Mouse (Mus musculus): ENCODE data around the gene Tmem60. TPM values are rescaled to one million over a fixed set of nuclear protein-coding genes. Genes with fewer than 3 reads are reported as not detected.

The Tmem60 gene
- total RNA-seq, 2 experiments from 2014 or later, result 21.5 to 24.8 TPM

DNA sequence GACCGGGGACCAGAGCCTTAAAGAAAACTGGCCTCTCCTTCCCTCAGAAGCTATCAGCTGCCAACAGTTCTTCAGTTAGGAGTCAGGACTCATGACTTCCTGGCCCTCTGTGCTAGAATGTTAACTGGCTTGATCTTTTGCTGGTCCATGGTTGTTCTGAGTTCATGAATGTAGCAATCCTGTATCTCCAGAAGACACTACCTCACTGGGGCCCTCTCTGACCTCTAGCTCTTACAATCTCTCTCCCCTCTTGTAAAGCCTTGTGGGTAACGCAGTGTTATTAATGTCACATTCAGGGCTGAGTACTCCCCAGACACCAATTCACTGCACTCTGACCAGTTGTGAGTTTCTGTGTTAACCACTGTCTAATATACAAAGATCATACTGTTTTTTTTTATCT is 22.7 kb downstream of the Tmem60 start:
- DNase-seq (ENCODE audit: low spot score in 2 of 2), result no peak
- intact Hi-C loops (cut with DNase I), result no loop called here

GRCm38 (mm10) chr5:20905437-20905836 is 23.4 kb downstream of the Tmem60 start:
- intact Hi-C loops (cut with DNase I), result no loop called here
- DNase-seq (ENCODE audit: low spot score in 2 of 2), result no peak

DNA sequence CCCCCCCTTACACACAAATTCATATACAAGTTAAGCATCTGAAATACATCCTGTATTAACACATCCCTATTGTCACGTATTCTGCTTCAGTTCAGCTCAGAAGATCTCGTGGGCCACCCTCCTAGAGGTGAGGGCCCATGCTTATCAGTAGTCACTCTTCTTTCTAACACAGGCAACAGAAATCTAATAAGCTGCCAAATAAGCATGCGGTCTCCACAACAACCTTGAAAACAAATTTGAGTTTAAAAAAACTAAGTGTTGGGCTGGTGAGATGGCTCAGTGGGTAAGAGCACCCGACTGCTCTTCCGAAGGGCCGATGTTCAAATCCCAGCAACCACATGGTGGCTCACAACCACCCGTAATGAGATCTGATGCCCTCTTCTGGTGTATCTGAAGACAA is 24.2 kb downstream of the Tmem60 start:
- intact Hi-C loops (cut with DNase I), result no loop called here
- no peak for DNase-seq (ENCODE audit: low spot score in 2 of 2)

DNA sequence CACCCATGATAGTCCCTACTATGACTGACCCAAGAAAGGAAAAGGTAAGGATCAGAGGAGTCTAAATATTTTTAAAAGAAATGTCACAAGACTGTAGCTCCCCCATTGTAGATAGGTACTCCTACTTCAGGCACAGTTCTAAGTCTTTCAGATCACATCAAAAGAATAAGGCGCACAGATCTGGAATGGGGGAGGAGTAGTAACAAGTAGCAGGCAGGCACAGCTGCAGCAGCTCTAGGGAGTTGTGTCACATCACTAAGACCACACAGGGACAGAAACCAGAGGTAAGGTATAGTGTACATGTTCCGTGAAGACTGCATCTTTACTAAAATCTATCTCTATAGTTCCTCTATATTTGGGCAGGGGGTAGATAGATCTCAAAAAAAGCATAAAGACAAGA is 29.8 kb downstream of the Tmem60 start:
- intact Hi-C loops (cut with DNase I), result loop anchor here (5.0 to 10.0 kb wide), 2 partner anchors 41 to 143 kb away; partner anchors contain the start of gene Ptpn12
- no peak for DNase-seq (ENCODE audit: low spot score in 2 of 2)

DNA sequence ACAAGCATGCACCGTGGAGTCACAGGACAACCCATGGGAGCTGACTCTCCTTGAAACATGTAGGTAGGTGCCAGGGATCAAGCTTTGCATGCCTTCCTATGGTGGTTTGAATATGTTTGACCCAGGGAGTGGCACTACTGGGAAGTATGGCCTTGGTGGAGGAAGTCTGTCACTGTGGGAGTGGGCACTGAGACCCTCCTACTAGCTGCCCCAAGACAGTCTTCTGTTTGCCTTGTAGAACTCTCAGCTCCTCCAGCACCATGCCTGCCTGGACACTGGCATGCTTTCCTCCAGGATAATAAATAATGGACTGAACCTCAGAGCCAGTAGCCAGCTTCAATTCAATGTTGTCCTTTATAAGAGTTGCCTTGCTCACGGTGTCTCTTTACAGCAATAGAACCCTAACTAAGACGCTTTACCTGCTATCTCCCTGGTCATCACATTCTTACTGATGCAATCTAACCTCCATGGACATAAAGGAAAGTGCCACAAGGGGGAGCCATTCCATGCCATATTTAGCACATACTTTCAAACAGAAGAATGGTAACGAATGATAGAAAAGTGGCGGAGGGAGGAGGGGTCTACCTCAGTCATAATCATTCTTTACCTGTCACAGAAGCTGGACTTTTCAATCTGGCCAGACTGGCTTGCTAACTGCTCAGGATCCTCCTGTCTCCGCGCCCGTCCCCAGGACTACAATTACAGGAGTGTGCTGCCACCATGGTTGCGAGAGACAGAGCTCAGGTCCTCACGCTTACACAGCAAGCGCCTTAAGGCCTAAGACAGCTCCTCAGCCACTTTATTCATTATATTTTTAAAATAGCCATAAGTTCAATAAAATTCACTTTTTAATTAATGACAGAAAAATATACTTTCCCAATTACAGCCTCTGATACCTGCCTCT is 31.6 kb downstream of the Tmem60 start:
- intact Hi-C loops (cut with DNase I), result loop anchor here (5.0 to 10.0 kb wide), 2 partner anchors 39 to 141 kb away; partner anchors contain the start of gene Ptpn12
- peak; percentile 35 to 54 for DNase-seq (ENCODE audit: low spot score in 2 of 2)

- DNase-seq (ENCODE audit: low spot score in 2 of 2), result no peak
- intact Hi-C loops (cut with DNase I), result loop anchor here (10.0 kb wide), 1 partner anchor 136 kb away; the partner anchor contains the start of gene Ptpn12
Measured at GRCm38 (mm10) chr5:20918967-20919366, 37.0 kb downstream of the Tmem60 start.

DNA sequence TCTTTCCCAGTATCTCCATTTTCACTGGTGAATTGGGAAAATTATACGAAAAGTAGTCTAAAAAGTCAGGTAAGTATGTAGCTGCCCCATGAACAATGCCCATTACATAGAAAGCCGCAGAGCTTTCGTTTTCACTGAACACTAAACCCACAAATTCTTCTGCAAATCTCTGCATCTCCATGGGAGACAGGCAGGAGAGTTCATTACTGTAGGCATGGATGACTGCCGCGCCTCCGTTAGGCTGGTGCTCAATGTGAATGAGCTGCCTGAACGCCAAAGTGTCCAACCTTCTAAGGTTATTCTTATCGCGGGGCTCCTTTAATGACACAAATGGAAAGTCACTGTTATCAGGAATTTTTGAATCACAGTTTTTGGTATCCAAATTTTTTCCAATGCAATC is 37.6 kb downstream of the Tmem60 start:
- no peak for DNase-seq (ENCODE audit: low spot score in 2 of 2)
- intact Hi-C loops (cut with DNase I), result loop anchor here (10.0 kb wide), 1 partner anchor 135 kb away; the partner anchor contains the start of gene Ptpn12

DNA sequence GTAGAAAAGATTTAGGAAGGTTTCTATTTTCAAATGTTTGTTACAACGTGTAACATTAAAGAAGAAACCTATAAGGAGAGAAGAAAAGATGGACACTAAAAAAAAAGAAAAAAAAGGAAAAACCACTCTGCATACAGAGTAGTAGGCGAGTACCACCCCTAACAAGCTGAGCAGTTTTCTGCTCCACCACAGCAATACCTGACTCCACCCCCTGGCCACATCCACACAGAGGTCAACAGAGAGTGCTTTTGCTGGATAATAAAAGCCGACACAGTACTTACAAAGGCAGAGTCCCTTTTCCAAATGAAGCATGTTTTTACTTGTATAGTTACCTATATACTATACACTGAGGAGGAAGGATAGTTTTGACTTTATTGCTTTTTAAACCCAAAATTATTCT is 42.6 kb downstream of the Tmem60 start:
- intact Hi-C loops (cut with DNase I), result no loop called here
- no peak for DNase-seq (ENCODE audit: low spot score in 2 of 2)

GRCm38 (mm10) chr5:20925451-20925850 is 43.5 kb downstream of the Tmem60 start:
- intact Hi-C loops (cut with DNase I), result no loop called here
- no peak for DNase-seq (ENCODE audit: low spot score in 2 of 2)

- intact Hi-C loops (cut with DNase I), result no loop called here
- DNase-seq (ENCODE audit: low spot score in 2 of 2), result no peak
Measured at GRCm38 (mm10) chr5:20929669-20930151, 47.7 kb downstream of the Tmem60 start.

GRCm38 (mm10) chr5:20930430-20930829 is 48.4 kb downstream of the Tmem60 start:
- intact Hi-C loops (cut with DNase I), result no loop called here
- no peak for DNase-seq (ENCODE audit: low spot score in 2 of 2)

DNA sequence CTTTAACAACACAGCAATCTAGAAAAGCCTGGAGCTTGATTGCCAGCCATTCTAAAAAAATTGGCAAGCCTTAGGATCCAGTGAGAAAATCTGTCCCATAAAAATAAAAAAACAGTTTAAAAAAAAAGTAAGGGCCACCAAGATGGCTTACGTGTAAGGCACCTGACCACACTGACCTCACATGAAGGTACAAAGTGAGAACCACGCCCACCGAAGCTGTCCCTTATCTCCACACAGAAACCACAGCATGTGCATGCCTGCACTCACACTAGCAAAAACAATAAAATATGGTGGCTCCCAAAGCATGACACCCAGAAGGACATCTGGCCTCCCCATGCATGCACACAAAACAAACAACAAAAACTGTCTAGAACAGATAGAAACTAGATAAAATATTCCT is 49.3 kb downstream of the Tmem60 start:
- intact Hi-C loops (cut with DNase I), result no loop called here
- no peak for DNase-seq (ENCODE audit: low spot score in 2 of 2)

DNA sequence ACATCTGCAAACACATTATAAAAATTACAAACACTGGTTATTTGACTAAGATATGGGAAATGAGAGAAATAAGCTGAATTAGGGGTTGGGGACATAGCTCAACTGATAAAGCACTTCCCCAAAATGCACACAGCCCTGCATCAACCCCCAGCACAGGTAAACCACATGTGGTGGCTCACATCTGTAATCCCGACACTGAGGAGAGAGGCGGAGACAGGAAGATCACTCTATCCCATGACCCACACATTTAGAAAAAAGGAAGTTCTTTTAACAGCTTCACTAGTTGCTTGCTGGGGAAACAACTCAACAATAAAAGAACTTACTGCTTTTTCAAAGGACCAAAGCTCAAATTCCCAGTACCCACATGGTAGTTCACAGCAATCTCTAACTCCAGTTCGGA is 50.6 kb downstream of the Tmem60 start:
- intact Hi-C loops (cut with DNase I), result no loop called here
- no peak for DNase-seq (ENCODE audit: low spot score in 2 of 2)

DNA sequence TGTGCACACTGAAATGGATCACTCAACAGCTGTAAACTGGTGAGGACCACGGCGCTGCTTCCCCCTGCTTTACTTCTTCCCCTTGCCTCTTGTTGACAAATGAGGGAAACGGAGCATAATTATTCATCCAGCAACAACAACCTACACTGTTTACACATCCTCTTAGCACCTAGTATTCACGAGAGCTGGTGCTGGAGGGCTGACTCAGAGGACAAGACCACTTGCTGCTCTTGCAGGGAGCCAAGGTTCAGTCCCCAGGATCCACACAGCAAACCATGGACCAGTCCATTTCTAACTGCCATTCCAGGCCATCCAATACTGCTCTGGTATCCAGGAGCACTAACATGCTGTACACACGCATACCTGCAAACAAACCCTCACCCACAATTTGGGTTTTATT is 53.9 kb downstream of the Tmem60 start:
- no peak for DNase-seq (ENCODE audit: low spot score in 2 of 2)
- intact Hi-C loops (cut with DNase I), result no loop called here

Other genes with a start within 250 kb of the Tmem60 start
- gene Phtf2, start 67 bp upstream of the Tmem60 start, total RNA-seq (2021), result 10 to 100 TPM; 14.4 to 17.2 TPM
- gene Rsbn1l, start 74.2 kb downstream of the Tmem60 start, total RNA-seq (2021), result 10 to 100 TPM; 13.3 to 18.7 TPM
- 10 to 100 TPM; 26.9 to 34.7 TPM for gene Ptpn12, start 173.7 kb downstream of the Tmem60 start, total RNA-seq (2021)

Data from left cerebral cortex, postnatal 36 days (tissue).